Mouse (Mus musculus) midbrain, embryonic 11.5 days (tissue): ENCODE results near the gene Crygb. TPM values are rescaled to one million over a fixed set of nuclear protein-coding genes. Genes with fewer than 3 reads are reported as not detected.
"Not testable (repeated sequence)": the region's sequence is repeated elsewhere in the genome, so short reads cannot be mapped to it uniquely, and the experiment has no call there.

Experiments used
- ATAC-seq: fragments of 200-750 bp; cut with Nextera tagmentation; 2 replicates; pipeline ENCODE4 v1.8.0; 2017; ENCODE audit warnings: moderate TSS enrichment, moderate library complexity; ENCODE audit not compliant: low FRiP score
- DNase-seq: peaks from one replicate; pipeline ENCODE4 v3.0.0; 2015; ENCODE audit warnings: low spot score; ENCODE audit errors: missing footprints
- H3K27ac ChIP-seq: fragments of 300-500 bp; sonication (generic); 2 replicates; pipeline ENCODE4 v1.5.1; 2014; ENCODE audit warnings: low read depth, low read length
- H3K27me3 ChIP-seq: fragments of 300-500 bp; sonication (generic); 2 replicates; pipeline ENCODE4 v1.6.1; 2014; ENCODE audit warnings: mild to moderate bottlenecking, low read length, moderate library complexity, mixed read lengths; ENCODE audit not compliant: control insufficient read depth, insufficient read depth
- H3K36me3 ChIP-seq: fragments of 300-500 bp; sonication (generic); 2 replicates; pipeline ENCODE4 v1.6.1; 2014; ENCODE audit warnings: mild to moderate bottlenecking, low read length, moderate library complexity, mixed read lengths; ENCODE audit not compliant: control insufficient read depth, insufficient read depth
- H3K4me1 ChIP-seq: fragments of 300-500 bp; sonication (generic); 2 replicates; pipeline ENCODE4 v1.6.1; 2014; ENCODE audit warnings: low read length; ENCODE audit not compliant: control insufficient read depth, insufficient read depth
- H3K4me2 ChIP-seq: fragments of 300-500 bp; sonication (generic); 2 replicates; pipeline ENCODE4 v1.6.1; 2014; ENCODE audit warnings: mild to moderate bottlenecking, moderate library complexity
- H3K4me3 ChIP-seq: fragments of 300-500 bp; sonication (generic); 2 replicates; pipeline ENCODE4 v1.5.1; 2014; ENCODE audit warnings: low read depth, low read length
- H3K9ac ChIP-seq: fragments of 300-500 bp; sonication (generic); 2 replicates; pipeline ENCODE4 v1.6.1; 2014; ENCODE audit warnings: low read length
- H3K9me3 ChIP-seq: fragments of 300-500 bp; sonication (generic); 2 replicates; pipeline ENCODE4 v1.6.1; 2016; ENCODE audit warnings: low read length; ENCODE audit not compliant: control insufficient read depth
- WGBS: fragments of 180-500 bp; shearing (Covaris S2); extraction: QIAGEN DNeasy Blood & Tissue Kit; methylation state at CpG from one replicate; pipeline ENCODE4 v1.1.7; 2014; 5-methylcytosine and 5-hydroxymethylcytosine counted together
- polyA plus RNA-seq: library from polyadenylated mRNA; unstranded; fragments of >200 nt; fragmentation: Nextera tagmentation; extraction: Ambion mirVana; gene quantifications from 2 replicates; pipeline ENCODE4 v1.2.1, GENCODE M21; 2014

Gene Crygb
- polyA plus RNA-seq, 1 experiment from 2014 or later, result not detected

DNA sequence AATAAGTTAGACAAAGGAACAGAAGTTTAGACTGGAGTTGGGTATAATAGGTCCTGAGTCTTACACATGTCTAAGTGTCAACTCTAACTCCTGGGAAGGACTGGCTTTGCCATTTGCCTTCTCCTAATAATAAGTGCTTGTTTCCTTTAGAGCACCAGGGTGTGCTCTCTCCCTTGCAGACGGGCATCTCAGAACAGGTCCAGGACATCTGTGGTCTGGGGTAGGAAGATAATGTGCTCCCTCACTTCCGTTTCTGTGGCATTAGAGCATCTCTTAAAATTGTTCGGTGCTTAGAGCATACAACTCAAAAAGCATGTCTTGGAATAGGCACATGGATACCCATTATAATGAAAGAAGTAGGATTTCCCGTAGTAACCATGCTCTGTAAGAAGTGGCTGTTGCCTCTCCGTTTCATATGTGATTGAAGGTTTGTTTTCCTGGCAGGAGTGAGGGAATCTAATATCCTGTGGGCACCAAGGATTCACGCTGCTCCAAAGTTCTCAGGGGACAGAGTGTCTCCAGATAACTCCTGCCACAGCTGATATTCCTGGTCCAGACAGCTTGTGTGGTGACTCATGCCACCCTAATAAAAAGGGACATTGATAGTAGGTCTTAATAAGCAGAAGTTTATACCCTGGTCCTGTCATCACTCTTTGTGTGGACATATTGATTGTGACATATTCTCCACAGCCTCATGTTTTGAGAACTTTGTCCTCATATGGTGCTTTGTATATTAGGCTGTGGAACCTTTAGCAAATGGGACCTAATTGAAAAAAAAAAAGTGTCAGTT lies 6.7 kb upstream of the Crygb start:
- H3K4me2 ChIP-seq, result no peak overlapping the region
- H3K27ac ChIP-seq, result no peak overlapping the region
- DNase-seq (peak; percentile 47), ATAC-seq (no peak)
- H3K9ac ChIP-seq, result no peak overlapping the region
- H3K4me3 ChIP-seq, result no peak overlapping the region
- H3K27me3 ChIP-seq, result no peaks in the 10 kb centered on the region
- no peaks in the 10 kb centered on the region for H3K9me3 ChIP-seq
- 80% methylated on average over 6 of the region's 6 CpGs for WGBS
- no peaks in the 10 kb centered on the region for H3K4me1 ChIP-seq
- no peaks in the 10 kb centered on the region for H3K36me3 ChIP-seq

DNA sequence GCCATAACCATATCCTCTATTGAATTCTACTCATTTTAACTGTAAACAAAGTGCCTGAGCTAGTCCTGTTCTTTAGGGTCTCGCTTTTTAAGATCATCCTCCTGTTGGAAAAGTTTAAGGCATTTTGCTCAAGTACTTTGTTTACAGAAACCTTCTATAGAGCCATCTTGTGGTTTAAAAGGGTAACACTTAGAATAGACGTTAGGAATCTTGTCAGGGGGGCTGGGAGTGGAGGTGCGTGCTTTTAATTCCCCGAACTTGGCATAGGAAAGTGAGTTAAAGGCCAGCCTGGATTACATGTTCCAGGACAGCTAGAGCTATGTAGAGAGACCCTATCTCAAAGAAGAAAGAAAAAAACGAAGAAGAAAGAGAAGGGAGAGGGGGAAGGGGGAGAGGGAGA lies 6.5 kb downstream of the Crygb start:
- Histone ChIP-seq H3K4me3 (no peak overlapping the region), H3K9me3 (no peaks in the 10 kb centered on the region), H3K9ac (no peak overlapping the region), H3K27me3 (no peaks in the 10 kb centered on the region), H3K27ac (no peak overlapping the region), H3K4me2 (no peak overlapping the region), H3K4me1 (no peaks in the 10 kb centered on the region), H3K36me3 (no peaks in the 10 kb centered on the region)
- WGBS, result 30% methylated on average over 5 of the region's 5 CpGs
- DNase-seq (no peak), ATAC-seq (no peak)

DNA sequence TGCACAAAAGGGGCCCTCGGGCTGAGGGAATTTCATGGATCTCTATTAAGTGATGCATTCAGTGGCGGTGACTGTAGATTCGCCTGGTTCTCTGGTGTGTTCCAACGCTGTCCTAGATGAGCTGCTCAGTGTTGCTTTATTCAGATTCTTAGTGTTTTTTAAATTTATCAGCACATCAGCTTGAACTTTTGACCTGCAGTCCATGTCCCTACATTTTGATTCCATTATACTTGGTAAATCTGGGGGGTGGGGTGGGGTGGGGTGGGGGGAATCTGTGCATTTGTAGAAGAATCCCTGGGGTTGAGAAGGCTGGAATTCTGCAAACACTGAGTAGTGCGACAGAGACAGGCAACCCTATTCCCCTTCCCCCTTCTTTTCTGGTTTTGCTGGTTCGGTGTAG lies 8.5 kb downstream of the Crygb start, which contains the start of gene Crygc:
Gene Crygc (minus strand): TSS at position 101 of the 400 bp plus-strand sequence.
- Histone ChIP-seq H3K9me3 (no peaks in the 10 kb centered on the region), H3K4me1 (no peaks in the 10 kb centered on the region), H3K27me3 (no peaks in the 10 kb centered on the region), H3K9ac (no peak within 1 kb of the TSS), H3K36me3 (no peaks in the 10 kb centered on the region), H3K4me3 (no peak within 1 kb of the TSS), H3K4me2 (no peak within 1 kb of the TSS), H3K27ac (no peak within 1 kb of the TSS)
- no peak for DNase-seq
- no peak for ATAC-seq
- WGBS, result 60% methylated on average over 6 of the region's 6 CpGs

DNA sequence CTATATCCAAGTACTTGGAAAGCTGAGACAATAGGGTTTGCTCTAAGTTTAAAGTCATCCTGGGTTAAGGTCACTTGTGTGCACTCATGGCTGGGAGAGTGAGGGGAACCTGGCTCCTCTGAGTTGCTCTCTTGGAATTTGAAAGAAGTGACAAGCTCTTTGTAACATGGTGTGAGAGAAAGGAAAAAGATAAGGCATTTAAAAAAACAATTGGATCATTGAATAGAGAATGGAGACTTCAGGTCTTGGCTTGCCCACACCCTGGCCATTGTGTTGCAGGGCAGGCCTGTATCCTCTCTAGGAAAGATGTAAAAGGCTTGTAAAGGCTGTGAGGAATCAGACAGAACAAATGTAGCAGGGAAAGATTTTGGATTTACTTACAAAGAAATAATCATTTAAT lies 14.2 kb downstream of the Crygb start:
- no peaks in the 10 kb centered on the region for H3K9me3 ChIP-seq
- H3K9ac ChIP-seq, result no peak overlapping the region
- H3K36me3 ChIP-seq, result no peaks in the 10 kb centered on the region
- H3K27ac ChIP-seq, result no peak overlapping the region
- no peaks in the 10 kb centered on the region for H3K27me3 ChIP-seq
- ATAC-seq (no peak), DNase-seq (no peak)
- no peak overlapping the region for H3K4me3 ChIP-seq
- H3K4me1 ChIP-seq, result no peaks in the 10 kb centered on the region
- no peak overlapping the region for H3K4me2 ChIP-seq

DNA sequence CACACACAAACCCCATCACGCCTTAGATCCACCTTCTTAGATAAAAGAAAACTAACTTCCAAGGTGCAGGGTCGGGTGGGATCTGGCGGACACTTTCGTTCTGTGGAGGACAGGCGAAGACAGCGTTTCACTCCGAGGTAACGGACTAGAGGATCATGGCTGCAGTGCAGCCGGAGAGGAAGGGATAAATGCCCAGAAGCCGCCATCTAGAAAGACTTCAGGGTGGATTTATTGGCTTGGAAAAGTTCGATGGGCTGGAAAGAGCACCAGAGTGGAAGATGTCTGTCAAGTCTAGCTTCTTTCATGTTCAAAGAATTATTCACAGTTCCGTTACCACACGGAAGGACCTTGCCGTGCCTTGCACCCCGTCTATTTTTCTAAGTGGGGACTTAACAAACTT lies 17.9 kb downstream of the Crygb start:
- 87% methylated on average over 15 of the region's 15 CpGs for WGBS
- Histone ChIP-seq H3K9me3 (no peaks in the 10 kb centered on the region), H3K36me3 (no peaks in the 10 kb centered on the region), H3K27me3 (no peaks in the 10 kb centered on the region), H3K4me1 (no peaks in the 10 kb centered on the region), H3K4me2 (no peak overlapping the region), H3K4me3 (no peak overlapping the region), H3K27ac (no peak overlapping the region), H3K9ac (no peak overlapping the region)
- no peak for DNase-seq
- no peak for ATAC-seq

DNA sequence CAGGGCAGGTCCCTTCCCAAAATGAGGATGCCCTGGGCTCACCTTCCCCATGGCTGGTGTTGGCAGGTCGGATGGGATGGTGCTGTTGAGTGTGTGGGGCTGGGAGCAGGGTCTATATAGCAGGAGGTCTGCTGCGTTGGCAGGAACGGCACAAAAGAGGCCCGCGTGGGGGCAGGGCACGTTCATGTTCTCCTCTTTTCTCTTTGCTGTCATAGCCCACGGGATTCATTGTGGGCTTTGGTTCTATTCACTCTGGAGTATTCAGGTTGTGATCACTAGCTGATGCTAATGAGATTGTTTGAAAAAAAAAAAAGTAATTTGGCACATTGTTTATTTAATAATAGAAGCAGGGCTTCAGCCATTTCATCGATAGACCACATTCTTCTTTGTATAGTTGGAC lies 18.7 kb downstream of the Crygb start, which contains the start of gene Crygd:
Gene Crygd (minus strand): TSS at position 101 of the 400 bp plus-strand sequence.
- Histone ChIP-seq H3K4me3 (no peak within 1 kb of the TSS), H3K27ac (no peak within 1 kb of the TSS), H3K36me3 (no peaks in the 10 kb centered on the region), H3K9ac (no peak within 1 kb of the TSS), H3K9me3 (no peaks in the 10 kb centered on the region), H3K27me3 (no peaks in the 10 kb centered on the region), H3K4me2 (no peak within 1 kb of the TSS), H3K4me1 (no peaks in the 10 kb centered on the region)
- WGBS, result 83% methylated on average over 8 of the region's 8 CpGs
- DNase-seq, result no peak
- no peak for ATAC-seq

DNA sequence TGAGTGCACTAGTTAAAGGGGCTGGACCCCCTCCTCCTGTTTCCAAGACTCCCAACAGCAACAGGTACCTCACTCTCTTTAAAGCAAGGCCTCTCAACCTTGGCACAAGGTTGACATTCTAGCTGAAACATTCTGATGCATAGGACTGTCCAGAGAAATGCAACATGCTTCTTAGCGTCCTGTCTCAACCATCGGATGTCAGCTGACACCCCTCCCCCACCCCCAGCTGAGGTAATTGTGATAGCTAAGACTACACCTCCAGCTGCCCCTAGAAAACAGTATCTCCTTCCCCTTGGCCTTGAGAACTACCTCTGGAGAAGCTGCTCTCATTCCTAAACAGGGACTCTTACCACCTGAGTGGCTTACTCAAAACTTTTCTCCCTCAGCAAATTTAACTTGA lies 29.9 kb downstream of the Crygb start:
- WGBS, result 34% methylated on average over 2 of the region's 2 CpGs
- H3K4me1 ChIP-seq, result no peaks in the 10 kb centered on the region

DNA sequence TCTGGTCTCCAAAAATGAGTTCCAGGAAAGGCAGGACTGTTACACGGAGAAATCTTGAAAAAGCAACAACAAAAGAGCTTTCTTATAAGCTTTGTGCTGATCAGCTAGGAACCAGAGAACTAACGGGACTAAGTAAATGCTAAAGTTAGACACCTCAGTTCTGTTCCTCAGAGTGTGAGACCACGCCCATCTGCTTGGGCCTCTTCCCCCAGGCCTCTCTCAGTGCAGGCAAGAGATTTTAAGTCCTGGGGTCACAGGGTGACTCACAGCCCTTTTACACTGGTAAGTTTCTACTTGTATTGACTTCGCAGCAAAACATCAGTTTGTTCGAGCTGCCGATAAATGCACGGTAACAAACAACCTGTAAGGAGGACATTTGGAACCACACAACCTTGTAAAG lies 30.4 kb downstream of the Crygb start:
- Histone ChIP-seq H3K36me3 (no peaks in the 10 kb centered on the region), H3K4me3 (no peak overlapping the region), H3K27ac (no peak overlapping the region), H3K27me3 (no peaks in the 10 kb centered on the region), H3K4me2 (no peak overlapping the region), H3K4me1 (no peaks in the 10 kb centered on the region), H3K9me3 (no peaks in the 10 kb centered on the region), H3K9ac (no peak overlapping the region)
- DNase-seq, result no peak
- no peak for ATAC-seq
- WGBS, result 54% methylated on average over 7 of the region's 7 CpGs

More for the DNA sequence above, 29.9 kb downstream of the Crygb start:
- no peaks in the 10 kb centered on the region for H3K36me3 ChIP-seq
- H3K9ac ChIP-seq, result no peak overlapping the region
- no peak for ATAC-seq
- no peak overlapping the region for H3K27ac ChIP-seq
- no peak for DNase-seq
- no peak overlapping the region for H3K4me2 ChIP-seq
- no peaks in the 10 kb centered on the region for H3K9me3 ChIP-seq
- H3K4me3 ChIP-seq, result no peak overlapping the region
- H3K27me3 ChIP-seq, result no peaks in the 10 kb centered on the region

DNA sequence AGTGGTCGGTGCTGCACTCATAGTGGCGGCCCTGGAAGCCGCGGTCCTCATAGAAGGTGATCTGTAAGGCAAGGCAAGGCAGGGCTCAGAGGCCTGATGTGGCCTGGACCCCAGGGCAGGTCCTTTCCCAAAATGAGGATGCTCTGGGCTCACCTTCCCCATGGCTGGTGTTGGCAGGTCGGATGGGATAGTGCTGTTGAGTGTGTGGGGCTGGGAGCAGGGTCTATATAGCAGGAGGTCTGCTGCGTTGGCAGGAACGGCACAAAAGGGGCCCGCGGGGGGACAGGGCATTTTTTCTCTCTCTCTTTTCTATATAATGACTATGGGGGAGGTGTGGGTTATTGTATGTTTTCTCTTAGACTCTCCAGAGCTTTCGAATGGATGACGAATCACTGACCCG lies 31.1 kb downstream of the Crygb start, which contains the start of gene Cryge:
Gene Cryge (minus strand): TSS at position 198 of the 400 bp plus-strand sequence.
- DNase-seq, H3K9me3 ChIP-seq, H3K9ac ChIP-seq, H3K27ac ChIP-seq, H3K4me1 ChIP-seq, H3K4me2 ChIP-seq, H3K4me3 ChIP-seq, H3K27me3 ChIP-seq, H3K36me3 ChIP-seq: not testable (repeated sequence)
- WGBS, result 63% methylated on average over 9 of the region's 12 CpGs
- 0 out of 2 replicates have a peak, but pooled peaks have one; percentile 19 for ATAC-seq
